Mouse (Mus musculus) hindbrain, postnatal 0 days (tissue): ENCODE results near the gene Tceal3. TPM values are rescaled to one million over a fixed set of nuclear protein-coding genes. Genes with fewer than 3 reads are reported as not detected.
A peak's percentile ranks its signal among the peaks of the same experiment; 100 is the strongest.
"Not testable (repeated sequence)": the region's sequence is repeated elsewhere in the genome, so short reads cannot be mapped to it uniquely, and the experiment has no call there.

Experiments
- ATAC-seq: fragments of 200-750 bp; cut with Nextera tagmentation; 2 replicates; pipeline ENCODE4 v1.8.0; 2017; ENCODE audit warnings: mild to moderate bottlenecking, moderate TSS enrichment, moderate library complexity
- DNase-seq: peaks from one replicate; pipeline ENCODE4 v3.0.0-alpha.2; 2015; ENCODE audit warnings: low spot score
- H3K27ac ChIP-seq: fragments of 300-500 bp; sonication (generic); 2 replicates; pipeline ENCODE4 v1.5.1; 2014; ENCODE audit warnings: mild to moderate bottlenecking
- H3K27me3 ChIP-seq: fragments of 300-500 bp; sonication (generic); 2 replicates; pipeline ENCODE4 v1.6.1; 2014; ENCODE audit warnings: low read length, mixed read lengths; ENCODE audit not compliant: insufficient read depth
- H3K36me3 ChIP-seq: fragments of 300-500 bp; sonication (generic); 2 replicates; pipeline ENCODE4 v1.6.1; 2014; ENCODE audit warnings: low read length, mixed read lengths; ENCODE audit not compliant: insufficient read depth
- H3K4me1 ChIP-seq: fragments of 300-500 bp; sonication (generic); 2 replicates; pipeline ENCODE4 v1.6.1; 2014; ENCODE audit warnings: antibody characterized with exemption, low read length, mixed read lengths; ENCODE audit not compliant: insufficient read depth
- H3K4me2 ChIP-seq: fragments of 300-500 bp; sonication (generic); 2 replicates; pipeline ENCODE4 v1.6.1; 2014; ENCODE audit warnings: low read depth, mild to moderate bottlenecking, low read length, moderate library complexity, mixed read lengths
- H3K4me3 ChIP-seq: fragments of 300-500 bp; sonication (generic); 2 replicates; pipeline ENCODE4 v1.5.1; 2014; ENCODE audit warnings: low read length
- H3K9ac ChIP-seq: fragments of 300-500 bp; sonication (generic); replicated peaks from 2 replicates; pipeline ENCODE4 v1.6.1; 2014; ENCODE audit warnings: mild to moderate bottlenecking, low read length, moderate library complexity, mixed read lengths
- H3K9me3 ChIP-seq: fragments of 300-500 bp; sonication (generic); 2 replicates; pipeline ENCODE4 v1.6.1; 2016; ENCODE audit warnings: low read length, mixed read lengths
- CTCF ChIP-seq: IDR thresholded peaks from 2 replicates; pipeline ENCODE4 v1.5.1; 2016; ENCODE audit warnings: antibody characterized with exemption, control low read depth, low read depth
- WGBS: fragments of 180-500 bp; shearing (Covaris S2); extraction: QIAGEN DNeasy Blood & Tissue Kit; methylation state at CpG from one replicate; pipeline ENCODE4 v1.1.7; 2014; 5-methylcytosine and 5-hydroxymethylcytosine counted together
- polyA plus RNA-seq: library from polyadenylated mRNA; unstranded; fragments of >200 nt; fragmentation: Nextera tagmentation; extraction: Ambion mirVana; gene quantifications from 2 replicates; pipeline ENCODE4 v1.2.1, GENCODE M21; 2015
- total RNA-seq: library from RNA; depleted of rRNA; stranded (reverse); fragments of >200 nt; gene quantifications from 2 replicates; pipeline ENCODE4 v1.2.3, GENCODE M21; 2014; rRNA removed

The Tceal3 gene
- total RNA-seq (10.2 and 15.4 TPM in 2 replicates), polyA plus RNA-seq (97.8 and 102 TPM in 2 replicates)

DNA sequence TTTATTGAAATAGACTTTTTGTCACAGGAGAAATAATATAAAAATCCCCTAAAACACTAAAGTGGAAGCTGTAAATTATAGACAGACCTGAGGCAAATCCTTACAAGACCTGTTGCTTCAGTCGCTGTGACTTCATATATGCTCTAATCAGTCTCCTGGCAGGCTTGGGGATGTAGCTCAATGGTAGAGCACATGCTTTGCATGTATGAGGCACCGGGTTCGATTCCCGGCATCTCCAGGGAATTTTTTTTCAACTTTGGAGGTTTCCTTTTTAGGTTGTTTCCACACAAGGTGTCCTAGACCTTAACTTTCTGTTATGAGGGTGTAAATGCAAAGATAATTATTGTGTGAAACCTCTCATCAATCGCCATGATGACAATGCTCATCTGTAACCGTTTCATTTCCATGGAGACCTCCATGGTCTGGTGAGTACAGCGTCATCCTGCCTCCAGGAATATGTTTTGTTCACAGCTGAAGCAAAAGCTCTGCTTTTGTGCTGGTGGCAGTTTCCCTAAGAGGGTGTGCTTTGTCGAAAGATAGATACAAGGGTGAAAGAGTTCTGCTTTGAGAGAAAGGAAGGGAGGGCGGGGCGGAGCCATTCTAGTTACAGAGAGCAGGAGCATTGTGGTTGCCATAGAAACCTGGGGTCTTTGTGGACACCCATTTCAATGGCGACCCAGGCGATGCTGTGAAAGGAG, at the start of gene Tceal3:
Gene Tceal3 (plus strand): TSS at position 644 of the 698 bp plus-strand sequence.
- TF ChIP-seq CTCF = no peak
- Histone ChIP-seq H3K4me1 (no peaks in the 10 kb centered on the region), H3K27ac (peak within 1 kb of the TSS; percentile 82), H3K4me3 (peak within 1 kb of the TSS; percentile 43), H3K36me3 (no peaks in the 10 kb centered on the region), H3K27me3 (no peaks in the 10 kb centered on the region), H3K4me2 (peak within 1 kb of the TSS; percentile 46), H3K9me3 (no peaks in the 10 kb centered on the region), H3K9ac (peak within 1 kb of the TSS; percentile 45; the same call in 1 of the 2 replicates)
- ATAC-seq (peak; percentile 95), DNase-seq (peak; percentile 84)
- 34% methylated on average over 12 of the region's 12 CpGs for WGBS

DNA sequence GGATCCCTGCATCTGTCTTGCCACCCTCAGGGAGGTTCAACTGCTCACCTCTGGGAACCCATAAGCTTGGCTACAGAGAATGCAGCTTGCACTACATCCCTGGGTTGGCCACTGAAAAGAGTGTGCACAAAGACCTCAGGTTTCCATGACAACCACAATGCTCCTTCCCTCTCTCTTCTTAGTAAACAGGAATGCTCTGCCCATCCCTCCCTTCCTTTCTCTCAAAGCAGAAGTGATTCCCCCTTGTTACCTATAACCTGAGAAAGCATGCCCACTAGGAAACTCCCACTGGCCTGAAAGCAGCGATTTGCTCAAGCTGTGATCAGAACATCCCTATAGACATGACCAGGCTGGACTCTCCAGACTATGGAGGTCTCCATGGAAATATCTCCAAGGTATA, 46.7 kb upstream of the Tceal3 start, which contains the start of gene Kir3dl2:
Gene Kir3dl2 (minus strand): TSS at position 101 of the 400 bp plus-strand sequence.
- not testable (repeated sequence) for H3K27ac ChIP-seq, ATAC-seq, H3K27me3 ChIP-seq, DNase-seq, H3K4me1 ChIP-seq, H3K4me3 ChIP-seq, H3K4me2 ChIP-seq, H3K9ac ChIP-seq, H3K9me3 ChIP-seq, H3K36me3 ChIP-seq
- 56% methylated on average over 1 of the region's 1 CpGs for WGBS

DNA sequence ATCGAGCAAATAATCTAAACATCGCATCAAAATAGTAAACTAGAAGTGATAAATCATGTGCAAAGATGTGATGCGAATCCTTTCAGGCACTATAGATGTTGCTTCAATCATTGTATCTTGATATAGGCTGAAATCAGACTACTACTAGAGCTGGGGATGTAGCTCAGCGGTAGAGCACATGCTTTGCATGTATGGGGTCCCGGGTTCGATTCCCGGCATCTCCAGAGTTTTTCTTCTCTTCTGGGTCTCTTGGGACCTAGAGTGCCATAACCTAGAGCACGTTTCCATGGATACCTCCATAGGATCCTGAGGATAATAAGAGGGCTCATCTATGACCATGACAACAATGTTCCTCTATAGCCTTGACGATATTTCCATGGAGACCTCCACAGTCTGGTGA, 21.5 kb upstream of the Tceal3 start:
- WGBS = 87% methylated on average over 9 of the region's 9 CpGs
- not testable (repeated sequence) for H3K4me2 ChIP-seq, H3K9me3 ChIP-seq, H3K9ac ChIP-seq, DNase-seq, H3K27me3 ChIP-seq, H3K4me1 ChIP-seq, H3K27ac ChIP-seq, H3K36me3 ChIP-seq, ATAC-seq, H3K4me3 ChIP-seq

DNA sequence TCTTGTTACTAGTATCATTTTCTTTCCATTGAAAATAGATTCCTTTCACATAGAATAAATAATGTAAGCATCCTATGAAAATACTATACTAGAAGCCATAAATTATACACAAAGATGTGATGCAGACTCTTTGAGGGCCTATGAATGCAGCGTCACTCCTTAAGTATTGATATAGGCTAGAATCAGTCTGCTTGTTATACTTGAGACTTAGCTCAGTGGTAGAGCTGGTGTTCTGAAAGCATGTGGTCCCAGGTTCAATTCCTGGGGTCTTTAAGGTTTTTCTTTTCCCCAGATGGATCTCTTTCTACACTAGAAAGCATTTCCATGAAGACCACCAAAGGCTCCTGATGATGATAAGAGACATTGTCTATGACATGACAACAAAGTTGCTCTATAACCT, 6.0 kb upstream of the Tceal3 start:
- H3K4me1 ChIP-seq = no peaks in the 10 kb centered on the region
- no peak for TF ChIP-seq CTCF
- no peak overlapping the region for H3K27ac ChIP-seq
- H3K36me3 ChIP-seq = no peaks in the 10 kb centered on the region
- H3K9me3 ChIP-seq = no peaks in the 10 kb centered on the region
- WGBS = 98% methylated on average over 1 of the region's 1 CpGs
- no peak overlapping the region for H3K9ac ChIP-seq
- no peak overlapping the region for H3K4me3 ChIP-seq
- ATAC-seq = no peak
- DNase-seq = peak; percentile 2
- H3K27me3 ChIP-seq = no peaks in the 10 kb centered on the region
- H3K4me2 ChIP-seq = no peak overlapping the region

GRCm38 (mm10) chrX:136590897-136591257, 235 bp downstream of the Tceal3 start:
- Histone ChIP-seq H3K27me3 (no peaks in the 10 kb centered on the region), H3K36me3 (no peaks in the 10 kb centered on the region), H3K4me1 (no peaks in the 10 kb centered on the region), H3K4me3 (peak overlapping the region; percentile 43), H3K9ac (peak overlapping the region; percentile 45; the same call in 1 of the 2 replicates), H3K27ac (peak overlapping the region; percentile 82), H3K4me2 (peak overlapping the region; percentile 46), H3K9me3 (no peaks in the 10 kb centered on the region)
- ATAC-seq (peak; percentile 75), DNase-seq (no peak)
- no peak for TF ChIP-seq CTCF
- WGBS = 52% methylated on average over 2 of the region's 2 CpGs

GRCm38 (mm10) chrX:136599416-136599815, 8.8 kb downstream of the Tceal3 start:
- no peak for ATAC-seq
- no peak overlapping the region for H3K4me2 ChIP-seq
- H3K36me3 ChIP-seq = no peaks in the 10 kb centered on the region
- peak; percentile 78 for TF ChIP-seq CTCF
- H3K4me1 ChIP-seq = no peaks in the 10 kb centered on the region
- DNase-seq = peak; percentile 75
- no peaks in the 10 kb centered on the region for H3K27me3 ChIP-seq
- WGBS = 23% methylated on average over 3 of the region's 3 CpGs
- no peaks in the 10 kb centered on the region for H3K9me3 ChIP-seq
- no peak overlapping the region for H3K9ac ChIP-seq
- H3K4me3 ChIP-seq = no peak overlapping the region
- H3K27ac ChIP-seq = no peak overlapping the region

- Histone ChIP-seq H3K4me1 (no peaks in the 10 kb centered on the region), H3K27ac (no peak overlapping the region), H3K9me3 (no peaks in the 10 kb centered on the region), H3K36me3 (no peaks in the 10 kb centered on the region), H3K4me2 (no peak overlapping the region), H3K4me3 (no peak overlapping the region), H3K9ac (no peak overlapping the region), H3K27me3 (no peaks in the 10 kb centered on the region)
- TF ChIP-seq CTCF = no peak
- ATAC-seq (no peak), DNase-seq (no peak)
- 75% methylated on average over 4 of the region's 4 CpGs for WGBS
Measured at GRCm38 (mm10) chrX:136606951-136607350, 16.3 kb downstream of the Tceal3 start.
